Mouse (Mus musculus): ENCODE results near the gene Gga3. TPM values are rescaled to one million over a fixed set of nuclear protein-coding genes. Genes with fewer than 3 reads are reported as not detected.
A peak's percentile ranks its signal among the peaks of the same experiment; 100 is the strongest.

Gene Gga3
- total RNA-seq, 2 experiments from 2014 or later, result 20.9 to 24.5 TPM

DNA sequence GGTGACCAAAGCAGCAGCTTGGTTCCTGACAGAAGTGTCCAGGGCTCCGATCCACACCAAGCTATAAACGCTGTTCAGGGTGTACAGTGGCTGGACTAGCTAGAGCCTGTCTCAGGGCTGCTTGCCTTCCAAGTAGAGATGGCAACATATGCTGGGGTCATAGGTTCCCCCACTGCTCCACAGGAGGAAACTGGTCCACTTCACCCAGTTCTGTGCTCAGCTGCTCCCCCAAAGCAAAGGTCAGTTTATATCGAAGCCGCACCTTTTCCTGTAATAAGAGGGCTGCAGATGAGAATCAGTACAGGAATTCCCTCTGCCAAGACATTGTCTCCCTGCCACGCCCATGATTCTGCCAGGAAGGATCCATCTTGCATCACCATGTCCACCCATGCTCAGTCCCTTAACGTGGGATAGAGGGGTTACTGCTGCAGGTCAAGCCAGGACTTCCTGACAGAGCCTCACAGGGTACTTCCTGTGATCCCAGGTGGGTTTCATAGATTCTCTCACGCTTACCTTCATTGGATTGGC lies 18.2 kb downstream of the Gga3 start:
- intact Hi-C loops (cut with DNase I), result no loop called here
- DNase-seq (ENCODE audit: low spot score), result no peak

DNA sequence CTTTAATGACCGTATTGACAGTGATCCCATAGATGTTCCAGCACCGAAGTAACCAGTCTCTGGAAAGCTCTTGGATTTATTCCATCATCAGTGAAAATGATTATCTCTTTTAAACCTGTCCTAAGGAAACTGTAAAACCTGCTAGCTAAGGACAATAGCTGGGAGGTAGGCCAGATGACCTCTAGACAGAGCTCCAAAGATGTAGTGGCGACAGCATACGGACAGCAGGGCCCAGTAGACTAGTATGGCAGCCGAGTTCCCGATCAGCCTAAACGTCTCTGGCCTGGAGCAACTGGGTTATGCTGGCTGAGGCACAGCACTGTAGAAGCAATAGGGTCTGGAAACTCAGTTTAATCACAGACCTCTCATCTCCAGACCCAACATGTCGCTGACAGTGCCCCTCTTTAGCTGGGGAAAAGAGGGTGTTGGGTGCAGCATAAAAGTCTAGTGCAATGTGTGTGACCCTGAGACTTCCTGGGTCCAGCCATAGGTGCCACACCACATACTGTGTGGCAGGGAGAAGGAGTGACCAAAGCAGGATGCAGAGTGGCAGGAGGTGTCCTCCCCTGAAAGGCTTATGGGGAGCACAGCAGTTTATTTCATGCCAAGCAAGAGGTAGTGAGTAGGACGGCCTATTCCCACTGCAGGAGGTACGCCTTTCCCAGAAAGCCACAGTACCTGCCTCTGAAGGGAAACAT lies 19.3 kb downstream of the Gga3 start:
- intact Hi-C loops (cut with DNase I), result no loop called here
- no peak for DNase-seq (ENCODE audit: low spot score)

DNA sequence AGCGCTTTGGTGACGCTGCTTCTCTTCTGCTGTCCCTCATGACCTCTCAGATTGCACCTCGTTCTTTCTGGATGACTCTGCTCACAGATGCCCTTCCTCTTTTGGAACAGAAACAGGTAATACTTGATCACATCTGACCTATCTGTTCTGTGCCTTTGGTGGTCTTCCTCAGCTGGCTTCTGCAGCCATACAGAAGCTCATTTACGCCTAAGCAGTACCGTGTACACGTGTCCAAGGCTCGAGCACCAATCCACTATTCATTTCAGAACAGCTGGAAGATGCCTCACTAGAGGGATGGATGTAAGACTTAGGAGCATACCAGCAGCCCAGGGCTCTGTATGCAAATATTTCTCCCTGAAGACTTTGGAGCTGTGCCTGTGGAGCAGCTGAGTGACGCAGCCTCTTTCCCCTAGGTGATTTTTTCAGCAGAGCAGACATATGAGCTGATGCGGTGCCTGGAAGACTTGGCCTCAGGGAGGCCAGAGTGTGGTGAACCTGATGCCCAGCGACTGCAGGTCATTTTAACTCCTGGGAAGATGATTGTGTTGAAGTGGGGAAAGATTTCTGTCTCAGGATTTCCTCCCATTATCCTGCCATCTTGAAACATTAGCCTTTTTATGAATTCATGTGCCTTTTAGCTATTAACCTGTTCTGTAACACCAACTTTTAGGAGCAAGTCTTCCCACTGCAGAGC lies 20.8 kb downstream of the Gga3 start:
- intact Hi-C loops (cut with DNase I), result no loop called here
- DNase-seq (ENCODE audit: low spot score), result no peak

GRCm38 (mm10) chr11:115579080-115579479 lies 24.8 kb downstream of the Gga3 start:
- intact Hi-C loops (cut with DNase I), result no loop called here
- no peak for DNase-seq (ENCODE audit: low spot score)

GRCm38 (mm10) chr11:115564961-115565360 lies 38.9 kb downstream of the Gga3 start:
- DNase-seq (ENCODE audit: low spot score), result no peak
- intact Hi-C loops (cut with DNase I), result loop anchor here (2.0 to 5.0 kb wide), 2 partner anchors 38 to 83 kb away; partner anchors contain the start of gene Mrps7

GRCm38 (mm10) chr11:115564064-115564809 lies 39.6 kb downstream of the Gga3 start, which contains the start of gene Nup85:
Nup85 (plus strand) TSS chr11:115564434.
- intact Hi-C loops (cut with DNase I), result loop anchor here (2.0 to 5.0 kb wide), 2 partner anchors 39 to 82 kb away; partner anchors contain the start of gene Mrps7
- peak; percentile 92 for DNase-seq (ENCODE audit: low spot score)

DNA sequence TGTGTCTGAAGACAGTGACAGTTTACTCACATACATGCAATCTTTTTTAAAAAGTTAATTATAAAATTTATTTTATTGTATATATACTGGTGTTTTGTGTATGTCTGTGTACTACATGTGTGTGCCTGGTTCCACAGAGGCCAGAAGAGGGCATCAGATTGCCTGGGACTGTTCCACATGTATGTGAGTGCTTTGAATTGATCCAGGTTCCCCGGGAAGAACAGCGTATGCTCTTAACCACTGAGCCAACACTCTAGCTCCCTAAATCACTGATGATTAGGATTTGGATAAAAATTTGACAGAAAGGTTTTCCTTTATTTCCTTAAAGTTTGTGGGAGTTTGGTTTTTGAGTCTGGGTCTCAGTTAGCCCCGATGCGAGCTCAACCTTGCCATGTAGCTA lies 40.4 kb downstream of the Gga3 start:
- no peak for DNase-seq (ENCODE audit: low spot score)
- intact Hi-C loops (cut with DNase I), result loop anchor here (5.0 kb wide), 1 partner anchor 81 kb away; no protein-coding TSS in a partner anchor

DNA sequence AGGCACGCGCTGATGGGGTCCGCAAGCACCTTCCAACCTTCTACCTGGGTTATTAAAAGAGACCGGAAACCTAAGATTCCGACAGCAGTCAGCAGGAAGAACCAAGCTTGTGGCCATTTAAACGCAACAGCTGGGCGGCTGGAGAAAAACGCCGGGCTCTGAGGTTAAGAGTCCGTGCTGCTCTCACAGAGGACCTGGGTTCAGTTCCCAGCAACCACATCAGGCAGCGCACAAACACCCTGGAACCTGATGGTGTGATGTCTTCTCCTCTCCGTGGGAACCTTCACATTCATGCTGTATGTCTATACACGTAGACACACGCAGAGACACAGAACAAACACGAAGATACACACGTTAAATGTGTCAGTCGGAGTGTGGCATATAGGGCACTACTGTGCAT lies 48.1 kb downstream of the Gga3 start:
- intact Hi-C loops (cut with DNase I), result no loop called here
- no peak for DNase-seq (ENCODE audit: low spot score)

DNA sequence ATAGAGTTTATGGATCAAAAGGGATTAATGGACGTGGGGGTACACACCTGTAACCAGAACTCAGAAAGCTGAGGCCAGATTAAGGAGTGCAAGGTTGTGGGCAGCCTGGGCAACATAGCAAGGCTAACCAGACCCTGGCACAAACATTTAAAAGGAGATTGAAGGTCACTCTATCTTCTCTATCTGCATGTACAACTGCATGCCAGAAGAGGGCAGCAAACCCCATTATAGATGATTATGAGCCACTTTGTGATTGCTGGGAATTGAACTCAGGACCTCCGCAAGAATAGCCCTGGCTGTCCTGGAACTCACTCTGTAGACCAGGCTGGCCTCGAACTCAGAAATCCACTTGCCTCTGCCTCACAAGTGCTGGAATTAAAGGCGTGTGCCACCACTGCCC lies 51.1 kb downstream of the Gga3 start:
- intact Hi-C loops (cut with DNase I), result no loop called here
- no peak for DNase-seq (ENCODE audit: low spot score)

DNA sequence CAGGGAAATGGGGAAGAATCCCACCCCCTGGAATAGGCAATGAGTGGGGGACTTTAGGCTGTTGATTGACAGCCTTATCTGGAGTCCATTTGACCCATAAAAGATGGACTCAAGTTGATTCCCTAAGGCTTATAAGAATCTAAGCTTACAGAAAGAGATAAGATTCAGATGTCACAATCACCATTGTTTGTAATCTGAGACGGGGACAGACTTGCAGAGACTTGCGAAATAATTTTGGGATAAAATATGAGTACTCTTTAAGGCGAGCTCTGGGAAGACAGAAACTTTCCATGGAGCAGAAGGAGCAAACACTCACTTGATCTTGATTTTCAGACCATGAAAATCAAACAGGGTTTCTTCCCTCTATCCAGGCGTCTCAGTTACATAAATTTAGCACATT lies 60.3 kb downstream of the Gga3 start:
- intact Hi-C loops (cut with DNase I), result no loop called here
- no peak for DNase-seq (ENCODE audit: low spot score)

DNA sequence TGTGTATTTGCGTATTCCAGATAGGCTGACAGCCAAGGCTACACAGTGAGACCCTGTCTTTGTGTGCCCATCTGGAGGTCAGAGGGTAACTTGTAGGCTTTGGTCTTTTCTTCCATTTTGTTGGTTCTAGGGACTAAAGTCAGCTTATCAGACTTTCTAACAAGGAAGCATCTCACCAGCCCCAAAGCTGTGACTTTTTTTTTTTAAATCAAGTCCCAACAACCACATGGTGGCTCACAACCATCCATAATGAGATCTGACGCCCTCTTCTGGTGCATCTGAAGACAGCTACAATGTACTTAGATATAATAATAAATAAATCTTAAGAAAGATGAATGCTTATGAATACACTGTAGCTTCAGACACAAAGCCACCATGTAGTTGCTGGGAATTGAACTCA lies 65.8 kb downstream of the Gga3 start:
- no peak for DNase-seq (ENCODE audit: low spot score)
- intact Hi-C loops (cut with DNase I), result no loop called here

DNA sequence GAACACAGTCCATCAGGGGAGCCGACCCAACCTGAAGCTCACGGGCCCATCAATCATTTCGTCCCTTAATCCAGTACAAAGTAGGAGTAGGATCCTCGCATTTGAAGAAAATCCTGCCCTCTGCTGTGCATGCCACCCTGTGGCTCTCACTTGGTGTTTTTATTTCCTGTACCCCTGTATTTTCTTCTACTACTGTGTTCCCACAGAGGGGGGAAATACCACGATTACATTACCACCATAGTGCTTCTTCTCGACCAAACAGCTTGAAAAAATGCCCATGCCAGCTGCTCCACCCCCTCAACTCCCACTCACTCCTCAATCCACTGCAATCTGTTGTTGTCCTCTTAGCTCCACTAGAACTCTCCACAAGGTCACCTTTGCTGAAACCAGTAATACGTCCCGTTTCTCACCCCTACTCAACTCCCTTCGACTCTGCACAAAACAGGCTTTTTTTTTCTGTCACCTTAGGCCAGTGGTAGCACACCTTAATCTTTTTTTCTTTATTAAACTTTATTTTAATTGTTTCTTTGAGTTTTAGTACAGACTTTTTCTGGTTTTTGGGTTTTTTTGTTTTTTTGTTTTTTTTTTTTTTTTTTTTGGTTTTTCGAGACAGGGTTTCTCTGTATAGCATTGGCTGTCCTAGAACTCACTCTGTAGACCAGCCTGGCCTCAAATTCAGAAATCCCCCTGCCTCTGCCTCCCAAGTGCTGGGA lies 66.8 kb downstream of the Gga3 start:
- intact Hi-C loops (cut with DNase I), result no loop called here
- no peak for DNase-seq (ENCODE audit: low spot score)

GRCm38 (mm10) chr11:115536038-115536681 lies 67.7 kb downstream of the Gga3 start, which contains the start of gene Sumo2:
Sumo2 (minus strand) TSS chr11:115536276.
- DNase-seq (ENCODE audit: low spot score), result peak; percentile 98
- intact Hi-C loops (cut with DNase I), result no loop called here

DNA sequence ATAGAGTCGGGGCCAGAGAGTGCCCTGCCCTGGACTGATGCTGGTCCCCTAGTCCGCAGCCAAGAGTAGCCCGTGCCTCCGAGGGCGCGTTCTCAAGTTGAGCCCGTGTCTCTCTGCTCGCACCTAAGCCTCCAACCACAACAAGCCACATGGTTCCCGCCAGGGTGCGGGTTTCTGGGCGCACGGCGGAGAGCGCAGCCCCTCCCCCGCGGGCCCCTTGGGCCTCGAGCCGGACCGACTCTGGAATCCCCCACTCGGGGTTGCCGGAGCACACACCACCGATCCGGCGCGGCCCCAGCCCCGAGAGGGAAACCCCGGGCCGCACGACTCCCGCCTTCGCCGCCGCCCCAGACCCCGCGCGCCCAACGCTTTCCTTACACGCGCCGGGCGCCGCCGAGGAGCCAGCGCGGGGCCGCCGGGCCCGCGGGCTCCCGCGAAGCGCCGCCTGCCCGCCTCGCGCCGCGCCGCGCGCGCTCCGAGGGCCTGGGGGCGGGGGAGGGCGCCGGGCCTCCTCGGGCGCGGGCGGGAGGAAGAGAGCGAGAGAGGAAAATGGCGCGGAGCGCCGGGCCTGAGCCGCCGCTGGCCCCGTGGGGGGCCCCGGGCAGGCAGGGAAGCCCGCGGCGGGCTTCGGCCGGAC lies 68.3 kb downstream of the Gga3 start:
- DNase-seq (ENCODE audit: low spot score), result peak; percentile 35
- intact Hi-C loops (cut with DNase I), result loop anchor here (2.0 kb wide), 2 partner anchors 21 to 45 kb away; partner anchors contain the start of genes Jpt1 and Nt5c

GRCm38 (mm10) chr11:115534759-115535371 lies 69.0 kb downstream of the Gga3 start:
- intact Hi-C loops (cut with DNase I), result loop anchor here (2.0 kb wide), 2 partner anchors 20 to 44 kb away; partner anchors contain the start of genes Jpt1 and Nt5c
- no peak for DNase-seq (ENCODE audit: low spot score)

All from heart, postnatal 25 days (tissue).